ENCODE assay signal across 8 mouse cellular contexts in the genomic region with DNA sequence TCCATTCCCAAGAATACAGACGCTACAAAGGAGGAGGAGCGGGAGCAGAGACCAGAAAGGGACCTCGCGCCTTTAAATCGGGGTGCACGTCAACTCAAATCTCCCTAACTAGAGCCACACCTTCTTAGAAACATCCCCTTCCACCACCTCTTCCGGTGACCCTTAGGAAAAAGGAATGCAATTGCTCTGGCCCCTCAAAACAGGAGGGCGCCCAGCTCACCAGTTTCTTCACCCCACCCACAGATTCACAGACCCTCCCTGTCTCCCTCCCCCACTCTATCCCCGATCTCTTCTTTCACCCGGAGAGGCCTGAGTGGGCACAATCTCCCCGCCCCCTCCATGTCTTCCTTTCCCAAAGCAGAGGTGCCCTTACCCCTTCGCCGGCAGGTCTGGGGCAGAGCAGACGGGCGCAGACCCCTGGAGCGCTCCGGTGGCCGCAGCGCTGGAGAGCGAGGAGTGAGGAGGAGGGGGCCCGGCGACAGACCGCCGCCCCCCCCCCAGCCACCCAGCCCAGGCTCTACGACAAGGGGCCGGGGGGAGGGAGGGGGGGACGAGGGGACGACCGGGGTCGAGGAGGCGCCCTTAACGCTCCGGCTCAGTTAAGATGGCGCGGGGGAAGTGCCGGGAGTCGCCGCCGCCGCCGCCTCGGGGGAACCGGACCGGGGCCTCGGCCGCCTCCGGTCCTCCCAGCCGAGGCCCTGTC. TPM values are rescaled to one million over a fixed set of nuclear protein-coding genes. Genes with fewer than 3 reads are reported as not detected.
DNase-seq lines count a peak whose midpoint lies in the region; ATAC-seq and TF ChIP-seq lines count a peak whose summit lies in the region.

No protein-coding gene starts in this region.

- peak overlapping the region; percentile 95 for H3K9ac ChIP-seq in MEL (ENCODE audit: control insufficient read depth, low read depth, low read length, poor library complexity, severe bottlenecking)
- peak overlapping the region; percentile 99 for H3K9ac ChIP-seq in forebrain, embryonic 12.5 days

- TF ChIP-seq POLR2A in MEL (IDR thresholded peaks at IDR 0.05; ENCODE audit: control insufficient read depth in 1 of 2, insufficient read depth in 1 of 2, low read depth in 1 of 2, low read length in 2 of 2, poor library complexity in 1 of 2) = peak; percentile 61 to 85

- peaks cover 10 to 22% of the 10 kb centered on the region in 2 experiments; a peak in 3 of 4 replicates for H3K4me1 ChIP-seq in MEL (ENCODE audit: control insufficient read depth in 1 of 2, insufficient read depth in 2 of 2, low read length in 2 of 2)
- peaks cover 19% of the 10 kb centered on the region for H3K4me1 ChIP-seq in forebrain, embryonic 12.5 days

- TF ChIP-seq RAD21 in MEL (IDR thresholded peaks at IDR 0.05; ENCODE audit: low read depth, low read length) = no peak

- no peaks in the 10 kb centered on the region for H3K9me3 ChIP-seq in MEL (replicated peaks; ENCODE audit: insufficient read depth, low read length)
- no peaks in the 10 kb centered on the region for H3K9me3 ChIP-seq in forebrain, embryonic 12.5 days

- H3K4me2 ChIP-seq in forebrain, embryonic 12.5 days = peak overlapping the region; percentile 75

- H3K79me2 ChIP-seq in MEL (ENCODE audit: control insufficient read depth, insufficient read depth, low read length, poor library complexity) = peaks cover 41% of the 10 kb centered on the region

- TF ChIP-seq EP300 in MEL (IDR thresholded peaks at IDR 0.05; ENCODE audit: low read depth in 1 of 2, low read length in 2 of 2) = no peak

- H3K4me3 ChIP-seq in MEL (ENCODE audit: control insufficient read depth in 1 of 2, insufficient read depth in 1 of 2, low read depth in 2 of 2, low read length in 2 of 2) = peak overlapping the region; percentile 88 to 95
- peak overlapping the region; percentile 93 for H3K4me3 ChIP-seq in forebrain, embryonic 12.5 days (replicated peaks)
- H3K4me3 ChIP-seq in layer of hippocampus, adult 2 months = peak overlapping the region; percentile 90

- peak overlapping the region; percentile 81 for H3K27ac ChIP-seq in MEL (ENCODE audit: control insufficient read depth, low read depth, low read length)
- H3K27ac ChIP-seq in forebrain, embryonic 12.5 days = peak overlapping the region; percentile 98
- peak overlapping the region; percentile 99 for H3K27ac ChIP-seq in layer of hippocampus, adult 2 months

- H3K36me3 ChIP-seq in MEL (ENCODE audit: control insufficient read depth in 1 of 2, insufficient read depth in 2 of 2, low read length in 2 of 2) = peaks cover 17 to 26% of the 10 kb centered on the region in 2 experiments
- H3K36me3 ChIP-seq in forebrain, embryonic 12.5 days (replicated peaks) = peaks cover 4% of the 10 kb centered on the region; the same call in 1 of the 2 replicates

- 0% methylated on average over 23 of the region's 48 CpGs for WGBS in forebrain, embryonic 12.5 days

- intact Hi-C loops in heart, postnatal 14 days (cut with DNase I) = loop anchor here (2.0 kb wide), 1 partner anchor 92 kb away; the partner anchor contains the start of genes Abhd15 and Trp53i13

- peak; percentile 69 for ATAC-seq in forebrain, embryonic 12.5 days (ENCODE audit: low FRiP score)

- peak; percentile 92 for DNase-seq in MEL (ENCODE audit: low read depth, low spot score)
- peak; percentile 33 for DNase-seq in c-Kit-positive CD71-positive TER-119-positive erythroid progenitor cells, embryonic 14.5 days (ENCODE audit: low spot score)
- DNase-seq in heart, postnatal 14 days = peak; percentile 45 to 49
- DNase-seq in layer of hippocampus, adult 2 months (ENCODE audit: low spot score in 2 of 2) = peak; percentile 25 to 47
- peak; percentile 63 for DNase-seq in lung, postnatal 10 days
- DNase-seq in ovary, postnatal 10 days (ENCODE audit: low spot score) = peak; percentile 32
- peak; percentile 69 for DNase-seq in thymus, postnatal 25 days

- no peaks in the 10 kb centered on the region for H3K27me3 ChIP-seq in MEL (ENCODE audit: control insufficient read depth in 1 of 2, insufficient read depth in 2 of 2, low read length in 2 of 2)
- no peaks in the 10 kb centered on the region for H3K27me3 ChIP-seq in forebrain, embryonic 12.5 days

- no peak for TF ChIP-seq CTCF in MEL (IDR thresholded peaks at IDR 0.05 in 2 of 3, conservative IDR thresholded peaks at IDR 0.05 in 1 of 3; ENCODE audit: control insufficient read depth in 1 of 3, insufficient read depth in 1 of 3, low read depth in 2 of 3, low read length in 3 of 3, poor library complexity in 1 of 3, severe bottlenecking in 1 of 3)
- TF ChIP-seq CTCF in layer of hippocampus, adult 2 months (conservative IDR thresholded peaks at IDR 0.05) = no peak

TF ChIP-seq in MEL, 35 proteins besides CTCF, POLR2A, EP300 and RAD21:
- TF ChIP-seq NRF1 (IDR thresholded peaks at IDR 0.05; ENCODE audit: insufficient read depth, low read depth, low read length, poor library complexity, severe bottlenecking) (0 out of 2 replicates have a peak, but pooled peaks have one; percentile 16), TCF12 (IDR thresholded peaks at IDR 0.05; ENCODE audit: low read depth, low read length) (0 out of 2 replicates have a peak, but pooled peaks have one; percentile 2), CHD2 (IDR thresholded peaks at IDR 0.05; ENCODE audit: low read length) (peak; percentile 12; the same call in 1 of the 2 replicates), KAT2A (conservative IDR thresholded peaks at IDR 0.05; ENCODE audit: low read depth, low read length) (no peak), NELFE (IDR thresholded peaks at IDR 0.05; ENCODE audit: low read depth, low read length) (peak; percentile 64), TBP (IDR thresholded peaks at IDR 0.05; ENCODE audit: low read depth, low read length) (peak; percentile 87), CHD1 (IDR thresholded peaks at IDR 0.05; ENCODE audit: low read depth, low read length) (no peak), BHLHE40 (IDR thresholded peaks at IDR 0.05; ENCODE audit: borderline replicate concordance, low read depth, low read length) (0 out of 2 replicates have a peak, but pooled peaks have one; percentile 13), HCFC1 (IDR thresholded peaks at IDR 0.05; ENCODE audit: low read depth, low read length) (peak; percentile 76), ZKSCAN1 (IDR thresholded peaks at IDR 0.05; ENCODE audit: low read depth, low read length) (no peak), MYC (IDR thresholded peaks at IDR 0.05; ENCODE audit: low read depth, low read length) (0 out of 2 replicates have a peak, but pooled peaks have one; percentile 38), SIN3A (IDR thresholded peaks at IDR 0.05; ENCODE audit: low read length) (peak; percentile 84), ELF1 (IDR thresholded peaks at IDR 0.05; ENCODE audit: low read depth, low read length) (peak; percentile 58; the same call in 1 of the 2 replicates), MXI1 (IDR thresholded peaks at IDR 0.05; ENCODE audit: low read depth, low read length) (peak; percentile 50; the same call in 1 of the 2 replicates), MAZ (IDR thresholded peaks at IDR 0.05; ENCODE audit: low read depth, low read length) (peak; percentile 34; the same call in 1 of the 2 replicates)

RNA-seq across cellular contexts. Expression of gene Taok1, which starts 0.6 kb away (rescaled TPM):
- 15.9 and 16.1 TPM in 2 replicates for total RNA-seq in MEL (2012; rRNA removed)
- 10 to 100 TPM in 1 of 2 experiments, 1 to 10 TPM in 1; 7.9 to 31.0 TPM for polyA plus RNA-seq in MEL (2012; ENCODE audit: insufficient read depth in 1 of 2, insufficient read length in 2 of 2, low read depth in 1 of 2, low replicate concordance in 2 of 2, missing spikeins in 1 of 2)
- polyA plus RNA-seq in forebrain, embryonic 12.5 days (2016; fragmentation: Nextera tagmentation; extraction: Ambion mirVana) = 27.7 and 28.5 TPM in 2 replicates
- 10 to 100 TPM; 57.0 to 59.3 TPM for total RNA-seq in heart, postnatal 14 days (2021)
- total RNA-seq in layer of hippocampus, adult 2 months (2021) = 100 to 1,000 TPM; 112 to 114 TPM

Comparison
In these comparisons a context has a peak if more than half of its experiments do, and no peak if none do; other contexts are left out.
1. Peak in every context shown above with its lines: DNase-seq, ATAC-seq, H3K4me3 ChIP-seq and H3K27ac ChIP-seq.
2. DNase-seq: peak in every context shown above with its lines; median percentile 92 in MEL; 69 in thymus, postnatal 25 days; 63 in lung, postnatal 10 days; 47 in heart, postnatal 14 days; 36 in layer of hippocampus, adult 2 months; 33 in c-Kit-positive CD71-positive TER-119-positive erythroid progenitor cells, embryonic 14.5 days; 32 in ovary, postnatal 10 days.